Mouse (Mus musculus): Measurements from ENCODE around the gene Serpinb9g.
"Not testable (repeated sequence)": the region's sequence is repeated elsewhere in the genome, so short reads cannot be mapped to it uniquely, and the experiment has no call there.

Serpinb9g gene

GRCm38 (mm10) chr13:33484490-33484889 lies at the start of gene Serpinb9g:
Gene Serpinb9g, plus strand, starts transcription at chr13:33484790.
- not testable (repeated sequence) for DNase-seq

GRCm38 (mm10) chr13:33483872-33484271 lies 718 bp upstream of the Serpinb9g start:
- DNase-seq: not testable (repeated sequence)

DNA sequence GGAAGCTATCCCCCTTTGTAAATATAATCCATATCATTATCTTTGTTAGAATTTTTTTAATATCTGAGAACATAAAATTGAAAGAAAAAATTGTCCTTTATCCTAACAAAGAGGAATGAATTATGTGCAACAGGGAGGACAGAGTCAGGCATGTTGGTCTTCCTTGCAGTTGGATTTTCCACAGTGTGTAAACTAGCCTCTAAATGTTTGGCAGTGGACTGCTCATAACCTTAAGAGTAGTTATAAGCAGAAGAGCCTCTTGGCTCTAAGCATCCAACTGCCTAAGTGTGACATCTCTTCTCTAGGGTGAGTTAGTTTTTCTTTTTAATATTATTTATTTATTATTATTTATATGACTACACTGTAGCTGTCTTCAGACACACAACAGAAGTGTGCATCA lies 40.0 kb downstream of the Serpinb9g start:
- no peak for DNase-seq

- DNase-seq: no peak
Measured at GRCm38 (mm10) chr13:33532814-33533213, 48.2 kb downstream of the Serpinb9g start.
